In genomic region chr13:42999287-42999686, GRCm38 (mm10) we compare ENCODE assay signal across 29 mouse cellular contexts.
"Had no signal": no experiment of that assay in that cellular context is flagged by ENCODE, and none has a peak within 500 bp of the region (broad histone marks: within the 10 kb centered on the region; RNA-seq: fewer than 3 reads in every experiment).

No protein-coding gene starts in this region.

- DNase-seq: cerebellum, adult 2 months; cerebellum, adult 8-10 months; cerebellum, adult 9-10 months; cerebellum, adult 9-11 months; cerebellum, postnatal 10 days; cerebellum, postnatal 14 days; cerebellum, postnatal 25 days; cerebellum, postnatal 36 days; embryo, embryonic 11 days; forebrain, postnatal 0 days; gastrocnemius, adult 2 months; gastrocnemius, postnatal 10 days; gastrocnemius, postnatal 14 days; gastrocnemius, postnatal 25 days; gastrocnemius, postnatal 36 days; heart, adult 11 months; heart, adult 18-20 months; heart, adult 2 months had no signal

- H3K4me3 ChIP-seq: embryonic facial prominence, embryonic 10.5 days; embryonic facial prominence, embryonic 12.5 days; embryonic facial prominence, embryonic 13.5 days; embryonic facial prominence, embryonic 15.5 days; erythroblast, embryonic 14.5 days; forebrain, embryonic 10.5 days; forebrain, embryonic 12.5 days; forebrain, embryonic 13.5 days; forebrain, embryonic 15.5 days; gastrocnemius, adult 2 months; heart, adult 2 months had no signal

- H3K27me3 ChIP-seq: embryonic facial prominence, embryonic 12.5 days; embryonic facial prominence, embryonic 13.5 days; embryonic facial prominence, embryonic 15.5 days; forebrain, embryonic 12.5 days; forebrain, embryonic 13.5 days; forebrain, embryonic 15.5 days had no signal

- H3K9ac ChIP-seq: embryonic facial prominence, embryonic 12.5 days; embryonic facial prominence, embryonic 13.5 days; embryonic facial prominence, embryonic 15.5 days; forebrain, embryonic 12.5 days; forebrain, embryonic 13.5 days; forebrain, embryonic 15.5 days; forebrain, postnatal 0 days had no signal

- H3K9me3 ChIP-seq: embryonic facial prominence, embryonic 10.5 days; embryonic facial prominence, embryonic 12.5 days; embryonic facial prominence, embryonic 13.5 days; embryonic facial prominence, embryonic 15.5 days; forebrain, embryonic 10.5 days; forebrain, embryonic 12.5 days; forebrain, embryonic 13.5 days; forebrain, embryonic 15.5 days had no signal

- H3K4me1 ChIP-seq: embryonic facial prominence, embryonic 12.5 days; embryonic facial prominence, embryonic 15.5 days; forebrain, embryonic 10.5 days; forebrain, embryonic 12.5 days; forebrain, embryonic 13.5 days; forebrain, embryonic 15.5 days had no signal

- H3K36me3 ChIP-seq: embryonic facial prominence, embryonic 10.5 days; embryonic facial prominence, embryonic 12.5 days; embryonic facial prominence, embryonic 13.5 days; embryonic facial prominence, embryonic 15.5 days; forebrain, embryonic 10.5 days; forebrain, embryonic 12.5 days; forebrain, embryonic 15.5 days had no signal

- ATAC-seq: forebrain, embryonic 13.5 days; forebrain, embryonic 14.5 days; forebrain, embryonic 15.5 days; forebrain, embryonic 16.5 days; forebrain, postnatal 0 days had no signal

- H3K27ac ChIP-seq: embryonic facial prominence, embryonic 10.5 days; embryonic facial prominence, embryonic 12.5 days; embryonic facial prominence, embryonic 13.5 days; embryonic facial prominence, embryonic 15.5 days; forebrain, embryonic 10.5 days; forebrain, embryonic 12.5 days; forebrain, embryonic 13.5 days; forebrain, embryonic 15.5 days; gastrocnemius, adult 2 months; heart, adult 2 months had no signal

- H3K4me2 ChIP-seq: embryonic facial prominence, embryonic 12.5 days; embryonic facial prominence, embryonic 13.5 days; embryonic facial prominence, embryonic 15.5 days; forebrain, embryonic 12.5 days; forebrain, embryonic 13.5 days; forebrain, embryonic 15.5 days had no signal
